8 mouse cellular contexts compared by ENCODE assay signal in the genomic region with DNA sequence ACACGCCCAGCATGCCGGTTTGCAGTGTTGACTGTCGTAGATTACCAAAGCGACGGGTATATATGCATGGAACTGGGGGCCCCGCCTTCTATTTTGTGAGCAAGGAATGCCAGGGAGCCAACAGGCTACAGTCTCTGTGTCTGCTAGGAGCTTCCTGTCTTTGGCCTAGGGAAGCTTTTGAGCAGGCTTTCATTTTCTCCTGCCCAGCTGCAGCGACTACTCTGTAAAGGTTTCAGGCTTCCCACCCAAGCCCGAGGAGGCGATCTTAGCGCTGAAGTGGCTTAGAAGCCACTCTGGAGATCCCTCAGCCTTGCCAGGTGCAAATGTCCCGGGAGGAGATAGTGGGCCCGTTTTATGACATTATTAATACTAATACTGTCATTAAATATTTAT. TPM values are rescaled to one million over a fixed set of nuclear protein-coding genes. Genes with fewer than 3 reads are reported as not detected.
DNase-seq lines count a peak whose midpoint lies in the region; ATAC-seq lines count a peak whose summit lies in the region.

No protein-coding gene starts in this region.

- peak overlapping the region; percentile 51; the same call in 1 of the 2 replicates for H3K27ac ChIP-seq in embryonic facial prominence, embryonic 15.5 days (replicated peaks)
- H3K27ac ChIP-seq in stomach, embryonic 14.5 days (ENCODE audit: low read length), result no peak overlapping the region; the same call in 1 of the 2 replicates

- peak; percentile 51 for DNase-seq in cerebellum, adult 11-12 months
- no peak for DNase-seq in cerebellum, adult 11 months
- peak; percentile 67 for DNase-seq in R1 (ENCODE audit: low read depth, low spot score)
- peak; percentile 53 to 67 for DNase-seq in heart, postnatal 36 days
- peak; percentile 30 to 59 for DNase-seq in left cerebral cortex, postnatal 25 days (ENCODE audit: low spot score in 2 of 2)

- no peaks in the 10 kb centered on the region for H3K9me3 ChIP-seq in embryonic facial prominence, embryonic 15.5 days (replicated peaks)
- no peaks in the 10 kb centered on the region for H3K9me3 ChIP-seq in stomach, embryonic 14.5 days (ENCODE audit: control insufficient read depth, low read depth, low read length)

- peak overlapping the region; percentile 71 for H3K9ac ChIP-seq in embryonic facial prominence, embryonic 15.5 days
- peak overlapping the region; percentile 69 for H3K9ac ChIP-seq in stomach, embryonic 14.5 days (replicated peaks; ENCODE audit: low read depth, low read length)

- ATAC-seq in embryonic facial prominence, embryonic 15.5 days (ENCODE audit: insufficient number of reproducible peaks, low FRiP score, low TSS enrichment, low read depth), result no peak
- ATAC-seq in megakaryocyte progenitor cell, adult 5-6 weeks (replicated peaks; ENCODE audit: poor library complexity), result peak; percentile 27
- no peak for ATAC-seq in stomach, embryonic 14.5 days (ENCODE audit: insufficient number of reproducible peaks, insufficient read depth, low FRiP score, low read depth)

- peaks cover 9% of the 10 kb centered on the region for H3K27me3 ChIP-seq in embryonic facial prominence, embryonic 15.5 days
- H3K27me3 ChIP-seq in stomach, embryonic 14.5 days (ENCODE audit: control insufficient read depth, insufficient read depth, low read length), result no peaks in the 10 kb centered on the region

- WGBS in embryonic facial prominence, embryonic 15.5 days, result 2% methylated on average over 12 of the region's 12 CpGs
- 3% methylated on average over 12 of the region's 12 CpGs for WGBS in stomach, embryonic 14.5 days

- peaks cover 18% of the 10 kb centered on the region for H3K4me1 ChIP-seq in embryonic facial prominence, embryonic 15.5 days
- H3K4me1 ChIP-seq in stomach, embryonic 14.5 days (ENCODE audit: control insufficient read depth, insufficient read depth, low read length), result 0 out of 2 replicates have a peak, but pooled peaks cover 4% of the 10 kb centered on the region

- peak overlapping the region; percentile 97 for H3K4me2 ChIP-seq in embryonic facial prominence, embryonic 15.5 days (replicated peaks)
- peak overlapping the region; percentile 98 for H3K4me2 ChIP-seq in stomach, embryonic 14.5 days (replicated peaks; ENCODE audit: low read depth, low read length)

- intact Hi-C loops in heart, postnatal 36 days (cut with DNase I), result loop anchor here (5.0 kb wide), 1 partner anchor 47 kb away; a partner anchor contains a TSS
- intact Hi-C loops in left cerebral cortex, postnatal 25 days (cut with DNase I), result loop anchor here (1.0 kb wide), 2 partner anchors 16 to 48 kb away; a partner anchor contains a TSS

- H3K36me3 ChIP-seq in embryonic facial prominence, embryonic 15.5 days, result no peaks in the 10 kb centered on the region
- no peaks in the 10 kb centered on the region for H3K36me3 ChIP-seq in stomach, embryonic 14.5 days (ENCODE audit: control insufficient read depth, insufficient read depth, low read length)

- H3K4me3 ChIP-seq in embryonic facial prominence, embryonic 15.5 days (replicated peaks), result peak overlapping the region; percentile 79
- H3K4me3 ChIP-seq in stomach, embryonic 14.5 days (ENCODE audit: low read depth, low read length), result peak overlapping the region; percentile 74

RNA-seq across cellular contexts. Expression of a gene that starts 0.9 kb away (rescaled TPM):
- 12.3 and 13.8 TPM in 2 replicates for polyA plus RNA-seq in embryonic facial prominence, embryonic 15.5 days (2015; fragmentation: Nextera tagmentation; extraction: Ambion mirVana)
- total RNA-seq in heart, postnatal 36 days (2021), result 10 to 100 TPM; 10.8 to 13.3 TPM
- total RNA-seq in left cerebral cortex, postnatal 25 days (2021), result 100 to 1,000 TPM; 132 to 133 TPM
- total RNA-seq in megakaryocyte progenitor cell, adult 5-6 weeks (2015), result 0.02 and 0.49 TPM in 2 replicates
- total RNA-seq in megakaryocyte progenitor cell, adult 5-6 weeks (2017), result 0.78 TPM in 1 of 2 replicates, not detected in the other
- 9.3 and 9.6 TPM in 2 replicates for polyA plus RNA-seq in stomach, embryonic 14.5 days (2014; fragmentation: Nextera tagmentation; extraction: Ambion mirVana)

RNA-seq across cellular contexts. Expression of a gene that starts 16.3 kb away (rescaled TPM):
- 179 and 203 TPM in 2 replicates for polyA plus RNA-seq in embryonic facial prominence, embryonic 15.5 days (2015; fragmentation: Nextera tagmentation; extraction: Ambion mirVana)
- 100 to 1,000 TPM; 161 to 177 TPM for total RNA-seq in heart, postnatal 36 days (2021)
- total RNA-seq in left cerebral cortex, postnatal 25 days (2021), result 100 to 1,000 TPM; 109 to 112 TPM
- 334 and 357 TPM in 2 replicates for total RNA-seq in megakaryocyte progenitor cell, adult 5-6 weeks (2015)
- 136 and 150 TPM in 2 replicates for total RNA-seq in megakaryocyte progenitor cell, adult 5-6 weeks (2017)
- polyA plus RNA-seq in stomach, embryonic 14.5 days (2014; fragmentation: Nextera tagmentation; extraction: Ambion mirVana), result 232 and 245 TPM in 2 replicates

RNA-seq across cellular contexts. Expression of a gene that starts 37.9 kb away (rescaled TPM):
- 25.7 and 28.5 TPM in 2 replicates for polyA plus RNA-seq in embryonic facial prominence, embryonic 15.5 days (2015; fragmentation: Nextera tagmentation; extraction: Ambion mirVana)
- 10 to 100 TPM; 13.7 to 15.8 TPM for total RNA-seq in heart, postnatal 36 days (2021)
- total RNA-seq in left cerebral cortex, postnatal 25 days (2021), result 1 to 10 TPM; 1.6 to 2.2 TPM
- 0.64 and 1.1 TPM in 2 replicates for total RNA-seq in megakaryocyte progenitor cell, adult 5-6 weeks (2015)
- total RNA-seq in megakaryocyte progenitor cell, adult 5-6 weeks (2017), result 0.71 TPM in 1 of 2 replicates, not detected in the other
- polyA plus RNA-seq in stomach, embryonic 14.5 days (2014; fragmentation: Nextera tagmentation; extraction: Ambion mirVana), result 33.3 and 36.8 TPM in 2 replicates

RNA-seq across cellular contexts. Expression of a gene that starts 47.1 kb away (rescaled TPM):
- polyA plus RNA-seq in embryonic facial prominence, embryonic 15.5 days (2015; fragmentation: Nextera tagmentation; extraction: Ambion mirVana), result 23.0 and 26.6 TPM in 2 replicates
- 10 to 100 TPM; 11.9 to 13.4 TPM for total RNA-seq in heart, postnatal 36 days (2021)
- total RNA-seq in left cerebral cortex, postnatal 25 days (2021), result 10 to 100 TPM; 28.9 to 30.3 TPM
- 4.7 and 5.8 TPM in 2 replicates for total RNA-seq in megakaryocyte progenitor cell, adult 5-6 weeks (2015)
- 6.0 and 9.2 TPM in 2 replicates for total RNA-seq in megakaryocyte progenitor cell, adult 5-6 weeks (2017)
- 26.5 and 30.1 TPM in 2 replicates for polyA plus RNA-seq in stomach, embryonic 14.5 days (2014; fragmentation: Nextera tagmentation; extraction: Ambion mirVana)

Comparison
In these comparisons a context has a peak if more than half of its experiments do, and no peak if none do; other contexts are left out.
1. RNA of a gene that starts 0.9 kb away (total RNA-seq): 132 to 133 TPM in left cerebral cortex, postnatal 25 days and 10.8 to 13.3 TPM in heart, postnatal 36 days; 0.02 to 0.78 TPM in megakaryocyte progenitor cell, adult 5-6 weeks; every median in the first group is over 4 times any median in the second.
2. RNA of a gene that starts 37.9 kb away (total RNA-seq): 13.7 to 15.8 TPM in heart, postnatal 36 days; 1.6 to 2.2 TPM in left cerebral cortex, postnatal 25 days and 0.64 to 1.1 TPM in megakaryocyte progenitor cell, adult 5-6 weeks; every median in the first group is over 4 times any median in the second.